Mouse (Mus musculus): ENCODE results near the gene Tom1l2. TPM values are rescaled to one million over a fixed set of nuclear protein-coding genes. Genes with fewer than 3 reads are reported as not detected.

The Tom1l2 gene
- total RNA-seq, 2 experiments from 2014 or later: 86.8 to 90.6 TPM

- no peak for DNase-seq
- intact Hi-C loops (cut with DNase I): no loop called here
These were observed 76.2 kb downstream of the Tom1l2 start for GRCm38 (mm10) chr11:60276408-60277093.

DNA sequence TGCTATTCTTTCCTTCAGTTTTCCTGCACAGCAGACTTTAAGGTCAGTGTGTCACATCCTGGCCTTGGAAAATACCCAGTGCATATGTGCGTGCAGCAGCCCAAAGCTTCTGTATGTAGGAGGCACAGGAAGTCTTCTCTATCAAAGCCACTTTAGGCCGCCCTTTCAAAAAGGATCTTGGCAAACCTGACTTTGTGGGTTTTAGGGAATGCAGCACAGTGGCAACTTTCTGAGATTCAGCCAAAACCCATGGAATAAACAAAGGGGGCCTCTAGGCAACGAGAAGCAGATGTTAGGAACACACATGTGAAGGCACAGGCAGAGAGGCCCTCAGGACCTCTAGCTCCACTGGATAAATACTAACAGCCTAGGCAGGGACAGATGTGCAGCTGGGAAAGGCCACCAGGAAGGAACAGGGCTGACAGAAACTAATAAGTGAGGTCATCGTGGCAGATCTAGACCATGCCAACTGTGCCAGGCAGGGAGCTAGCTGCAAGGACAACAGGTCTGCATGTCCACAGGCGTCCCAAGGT lies 79.4 kb downstream of the Tom1l2 start:
- DNase-seq: no peak
- intact Hi-C loops (cut with DNase I): no loop called here

DNA sequence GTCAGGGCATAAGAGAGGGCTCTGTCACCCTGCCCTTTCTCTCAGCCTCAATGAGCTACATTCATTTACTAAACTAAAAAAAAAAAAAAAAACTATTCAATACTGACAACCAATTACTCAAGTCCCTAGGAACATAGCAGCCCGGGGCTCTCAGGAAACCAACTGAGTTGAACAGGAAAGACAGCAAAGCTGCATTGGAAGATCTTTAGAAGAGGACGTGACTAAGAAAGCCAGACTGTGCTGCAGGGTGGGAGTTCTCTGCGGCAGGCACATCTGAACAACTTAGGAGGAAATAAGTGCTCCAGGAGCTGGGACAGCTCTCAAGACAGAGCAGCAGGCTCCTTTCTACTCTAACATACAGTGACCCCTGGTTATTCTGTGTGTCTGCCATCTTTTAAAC lies 84.1 kb downstream of the Tom1l2 start:
- no peak for DNase-seq
- intact Hi-C loops (cut with DNase I): no loop called here

DNA sequence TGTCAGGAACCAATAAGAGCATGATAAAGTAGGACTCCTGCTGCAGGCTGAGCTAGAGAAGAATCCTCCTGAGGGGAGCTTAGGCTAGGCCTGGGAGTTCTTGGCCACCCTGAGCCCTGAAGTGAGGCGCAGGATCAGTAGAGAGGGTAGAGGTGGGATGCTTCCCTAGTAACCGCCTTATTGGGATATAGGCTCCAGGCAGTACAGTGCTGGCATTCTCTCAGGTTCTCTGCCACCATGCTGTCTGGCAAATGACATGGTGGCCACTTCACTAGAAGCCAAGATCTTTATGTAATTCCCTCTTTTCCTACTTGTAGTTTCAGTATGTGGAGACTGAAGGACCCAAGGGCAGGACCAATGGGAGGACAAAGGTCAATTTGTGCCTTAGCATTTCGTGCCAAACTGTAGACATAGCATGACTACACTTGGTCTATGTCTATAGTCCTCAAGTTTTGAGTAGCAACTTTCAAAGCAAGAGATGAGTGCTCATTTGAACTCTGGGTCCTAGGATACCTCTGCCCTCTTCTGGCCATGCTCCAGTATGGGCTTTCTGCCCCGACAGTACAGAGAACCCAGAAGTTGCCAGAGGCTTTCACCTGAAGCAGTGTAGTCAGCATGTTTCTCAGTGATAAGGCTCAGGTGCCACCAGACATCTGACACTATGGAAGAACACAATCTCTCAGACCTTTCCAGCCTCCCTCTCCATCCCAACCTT lies 87.3 kb downstream of the Tom1l2 start:
- intact Hi-C loops (cut with DNase I): no loop called here
- no peak for DNase-seq

DNA sequence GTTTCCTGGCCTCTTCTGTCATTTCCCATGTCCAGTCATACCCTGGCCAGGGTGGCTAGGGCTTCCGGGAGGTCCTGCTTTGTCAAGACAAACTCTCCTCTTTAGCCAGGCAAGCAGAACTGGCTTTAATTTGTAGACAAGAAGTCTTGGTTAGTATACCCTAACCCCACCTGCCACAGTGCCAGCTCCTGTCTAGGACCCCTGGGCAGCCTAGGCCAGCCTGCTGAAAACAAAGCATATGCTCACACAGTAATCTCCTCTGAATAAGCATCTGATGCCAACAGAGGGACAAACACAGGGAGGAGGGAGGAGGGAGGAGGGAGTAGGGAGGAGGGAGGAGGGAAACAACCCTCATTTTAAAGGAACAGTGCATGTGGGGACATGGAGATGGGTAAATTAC lies 88.1 kb downstream of the Tom1l2 start:
- DNase-seq: peak; percentile 64
- intact Hi-C loops (cut with DNase I): no loop called here

GRCm38 (mm10) chr11:60262396-60262795 lies 90.3 kb downstream of the Tom1l2 start:
- intact Hi-C loops (cut with DNase I): no loop called here
- DNase-seq: no peak

- intact Hi-C loops (cut with DNase I): no loop called here
- no peak for DNase-seq
These were observed 92.0 kb downstream of the Tom1l2 start for GRCm38 (mm10) chr11:60260743-60261142.

GRCm38 (mm10) chr11:60257696-60258095 lies 95.0 kb downstream of the Tom1l2 start:
- intact Hi-C loops (cut with DNase I): no loop called here
- no peak for DNase-seq

- no peak for DNase-seq
- intact Hi-C loops (cut with DNase I): no loop called here
These were observed 96.0 kb downstream of the Tom1l2 start for GRCm38 (mm10) chr11:60256713-60257112.

DNA sequence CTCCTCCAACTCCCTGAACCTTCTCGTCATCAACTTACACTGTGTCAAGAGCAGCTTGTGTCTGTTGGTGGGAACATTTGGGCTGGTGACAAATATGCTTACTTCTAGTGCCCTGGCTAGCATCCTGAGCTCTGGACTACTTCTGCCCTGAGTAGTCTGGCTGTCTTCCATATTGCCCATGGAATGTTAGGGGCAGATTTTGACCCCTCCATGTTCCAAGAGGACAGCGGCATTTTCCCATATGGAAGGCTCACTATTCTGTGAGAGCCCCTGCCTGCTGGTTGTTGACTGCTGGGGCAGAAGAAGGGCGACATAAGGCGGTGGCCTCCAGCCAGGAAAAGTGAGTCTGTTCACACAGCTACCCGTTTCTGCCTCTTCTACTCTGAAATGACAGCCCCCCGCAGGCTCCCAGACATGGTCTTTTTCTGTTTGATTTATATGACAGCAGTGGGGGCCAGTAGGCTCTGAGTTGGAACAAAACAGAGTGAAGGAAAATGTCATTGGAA lies 96.5 kb downstream of the Tom1l2 start:
- intact Hi-C loops (cut with DNase I): no loop called here
- DNase-seq: peak; percentile 97

- intact Hi-C loops (cut with DNase I): no loop called here
- no peak for DNase-seq
These were observed 97.1 kb downstream of the Tom1l2 start for GRCm38 (mm10) chr11:60255639-60256038.

DNA sequence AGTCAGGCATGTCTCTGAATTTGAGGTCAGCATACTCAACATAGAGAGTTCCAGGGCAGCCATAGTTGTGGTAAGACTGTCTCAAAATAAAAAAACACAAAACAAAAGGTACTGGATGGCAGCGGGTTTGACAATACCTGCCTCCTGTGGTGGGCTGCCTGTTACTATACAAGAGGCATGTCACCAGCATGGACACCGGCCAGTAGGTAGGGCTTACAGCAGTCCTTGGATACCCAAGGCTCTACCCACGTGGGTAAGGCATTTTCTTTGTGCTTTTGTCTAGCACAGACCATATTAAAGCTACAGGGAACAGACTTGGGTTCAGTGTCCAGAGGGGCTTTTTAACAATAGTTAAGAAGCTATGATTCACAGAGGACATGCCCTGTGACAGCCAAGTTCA lies 97.5 kb downstream of the Tom1l2 start:
- DNase-seq: peak; percentile 27
- intact Hi-C loops (cut with DNase I): no loop called here

DNA sequence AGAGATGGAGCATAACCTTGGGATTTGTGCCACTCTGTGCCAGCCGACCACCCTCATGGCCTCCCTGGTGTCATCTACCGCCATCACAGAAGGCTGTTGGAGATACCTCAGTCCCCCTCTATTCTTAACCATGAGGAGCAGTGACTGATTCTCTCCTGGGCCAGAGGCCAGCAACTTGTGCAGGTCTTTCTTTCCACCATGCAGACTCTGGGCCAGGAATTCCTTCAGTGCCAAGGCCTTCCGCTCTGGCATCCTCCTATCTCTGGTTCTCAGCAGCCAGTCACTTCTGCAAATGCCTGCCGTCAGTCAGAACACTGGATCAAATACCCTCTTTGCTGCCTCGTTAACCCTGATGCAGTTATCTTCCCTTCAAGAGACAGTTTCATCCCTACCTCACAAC lies 98.4 kb downstream of the Tom1l2 start:
- peak; percentile 50 for DNase-seq
- intact Hi-C loops (cut with DNase I): no loop called here

- no peak for DNase-seq
- intact Hi-C loops (cut with DNase I): no loop called here
These were observed 99.2 kb downstream of the Tom1l2 start for GRCm38 (mm10) chr11:60253546-60253945.

GRCm38 (mm10) chr11:60250971-60251643 lies 101.6 kb downstream of the Tom1l2 start:
- peak; percentile 63 for DNase-seq
- intact Hi-C loops (cut with DNase I): no loop called here

- DNase-seq: no peak
These were observed 102.8 kb downstream of the Tom1l2 start for GRCm38 (mm10) chr11:60249885-60250284.

DNA sequence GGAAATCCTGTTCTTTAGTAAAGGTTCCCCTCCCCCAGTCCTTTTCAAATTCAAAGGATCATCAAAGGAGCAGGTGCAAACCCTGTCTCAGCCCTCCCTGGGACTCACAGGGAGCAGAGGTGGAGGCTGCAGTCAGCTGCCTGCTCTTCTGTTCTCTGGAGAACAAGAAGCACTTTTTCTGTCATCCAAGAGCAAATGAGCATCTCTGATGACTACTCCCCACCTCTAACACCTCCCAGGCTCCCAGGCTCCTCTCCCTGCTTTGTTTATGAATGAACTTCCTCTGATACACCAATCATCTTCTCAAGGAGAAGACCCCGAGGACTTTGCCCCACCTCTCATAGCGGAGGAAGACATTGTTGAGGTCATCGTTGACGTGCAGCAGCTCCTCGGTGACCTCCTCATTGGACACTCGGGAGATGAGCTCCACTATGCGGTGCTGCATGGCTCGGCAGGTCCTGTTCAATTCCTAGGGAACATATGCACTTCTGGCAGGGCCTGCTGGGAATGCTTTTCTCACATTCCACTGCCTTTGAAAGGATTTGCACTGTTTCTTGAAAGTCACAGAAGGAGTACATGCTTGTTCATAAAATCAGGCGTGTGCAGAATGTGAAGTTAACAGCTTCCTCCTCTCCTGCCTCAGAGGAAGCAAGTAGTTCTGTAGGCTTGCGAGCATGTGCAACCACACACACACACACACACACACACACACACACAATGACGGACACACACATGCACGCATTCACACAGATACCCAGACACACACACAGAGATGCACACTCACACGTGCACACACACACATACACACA lies 103.9 kb downstream of the Tom1l2 start:
- intact Hi-C loops (cut with DNase I): no loop called here
- peak; percentile 27 for DNase-seq

More at GRCm38 (mm10) chr11:60249885-60250284, 102.8 kb downstream of the Tom1l2 start:
- intact Hi-C loops (cut with DNase I): no loop called here

DNA sequence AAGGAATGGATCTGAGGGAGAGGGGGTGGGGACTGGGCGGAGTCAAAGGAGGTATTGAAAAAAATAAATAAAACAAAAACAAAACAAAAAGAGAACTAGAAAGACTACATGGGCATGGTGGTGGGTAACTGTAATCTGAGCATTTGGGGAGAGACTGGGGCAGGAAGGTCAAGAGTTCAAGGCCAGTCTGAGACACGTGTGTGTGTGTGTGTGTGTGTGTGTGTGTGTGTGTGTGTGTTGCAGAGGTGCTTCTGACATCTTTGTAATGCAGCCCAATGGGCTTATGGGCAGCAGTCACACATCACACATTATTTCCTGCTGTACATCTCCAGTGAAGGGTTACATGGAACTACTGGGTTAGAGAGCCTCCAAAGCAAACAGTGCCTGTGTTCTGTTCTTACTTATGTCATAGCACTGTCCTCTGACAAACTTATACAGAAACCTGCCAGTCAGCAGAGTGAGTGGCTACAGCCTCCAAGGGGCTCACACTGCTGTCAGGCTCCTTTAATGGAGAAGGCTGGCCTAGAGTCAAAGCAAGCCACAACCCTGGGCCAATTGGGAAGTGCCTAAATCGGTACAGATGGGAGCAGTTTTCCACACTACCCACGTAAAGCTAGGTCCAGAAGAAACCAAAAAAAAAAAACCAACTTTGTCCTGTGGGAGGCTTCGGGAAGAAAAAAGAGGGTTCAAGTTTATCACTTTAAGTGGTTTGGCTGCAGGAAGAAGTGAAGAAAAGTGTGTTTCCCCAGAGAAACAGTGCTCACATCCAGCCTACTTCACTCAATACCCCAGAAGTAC lies 104.8 kb downstream of the Tom1l2 start:
- intact Hi-C loops (cut with DNase I): no loop called here
- peak; percentile 62 for DNase-seq

DNA sequence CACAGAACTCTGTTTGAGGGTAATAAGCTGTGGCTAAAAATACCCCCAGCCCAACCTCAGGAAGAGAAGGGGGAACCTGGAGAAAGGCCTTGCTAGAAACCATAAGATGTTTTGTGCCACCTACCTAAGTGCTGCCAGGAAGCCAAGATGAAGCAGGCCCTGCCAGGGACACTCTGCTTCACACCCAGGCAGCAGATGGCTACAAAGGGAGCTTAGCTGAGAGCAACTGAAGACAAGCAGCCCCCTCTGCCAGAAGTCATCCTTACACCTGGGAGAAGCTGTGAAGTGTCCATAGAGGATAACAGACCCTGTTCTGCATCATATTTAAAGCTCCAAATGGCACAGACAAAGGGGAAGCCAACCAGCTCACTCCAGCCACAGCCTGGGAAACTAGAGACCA lies 106.6 kb downstream of the Tom1l2 start:
- peak; percentile 35 for DNase-seq
- intact Hi-C loops (cut with DNase I): no loop called here
